Mouse (Mus musculus): ENCODE results near the gene Senp7. TPM values are rescaled to one million over a fixed set of nuclear protein-coding genes. Genes with fewer than 3 reads are reported as not detected.

Gene Senp7
- polyA plus RNA-seq, 1 experiment from 2014 or later: 54.7 TPM

DNA sequence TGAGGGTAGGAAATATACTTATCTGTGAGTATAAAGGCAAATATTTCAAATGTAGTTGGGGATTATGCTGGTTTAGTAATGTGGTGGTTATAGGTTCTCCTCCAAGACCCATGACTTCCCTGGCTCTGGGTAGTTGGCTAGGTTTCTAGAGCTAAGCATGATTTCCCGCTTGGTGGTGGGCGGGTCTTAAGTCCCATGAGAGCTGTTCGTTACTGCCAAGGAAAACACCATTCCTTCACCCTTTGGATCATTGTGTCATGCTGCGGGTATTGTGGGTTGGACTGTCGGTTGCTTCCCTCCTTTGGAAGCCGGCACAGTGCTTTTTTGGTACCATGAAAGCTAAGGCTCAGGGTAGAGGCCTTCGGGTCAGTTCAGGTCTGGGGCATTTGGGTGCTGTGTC, 115.3 kb downstream of the Senp7 start:
- Histone ChIP-seq H3K9ac (no peak overlapping the region), H3K36me3 (replicated peaks; ENCODE audit: control insufficient read depth, insufficient read depth) (peaks cover 39% of the 10 kb centered on the region), H3K27me3 (ENCODE audit: control insufficient read depth, insufficient read depth, low read length) (no peaks in the 10 kb centered on the region), H3K9me3 (ENCODE audit: control insufficient read depth, low read length) (no peaks in the 10 kb centered on the region), H3K4me3 (replicated peaks; ENCODE audit: low read length) (no peak overlapping the region), H3K4me2 (replicated peaks) (no peak overlapping the region), H3K4me1 (replicated peaks; ENCODE audit: control insufficient read depth, insufficient read depth, low read length) (no peaks in the 10 kb centered on the region), H3K27ac (no peak overlapping the region)
- ATAC-seq (ENCODE audit: low FRiP score) (no peak), DNase-seq (ENCODE audit: low spot score) (no peak)
- WGBS: 88% methylated on average over 7 of the region's 7 CpGs

DNA sequence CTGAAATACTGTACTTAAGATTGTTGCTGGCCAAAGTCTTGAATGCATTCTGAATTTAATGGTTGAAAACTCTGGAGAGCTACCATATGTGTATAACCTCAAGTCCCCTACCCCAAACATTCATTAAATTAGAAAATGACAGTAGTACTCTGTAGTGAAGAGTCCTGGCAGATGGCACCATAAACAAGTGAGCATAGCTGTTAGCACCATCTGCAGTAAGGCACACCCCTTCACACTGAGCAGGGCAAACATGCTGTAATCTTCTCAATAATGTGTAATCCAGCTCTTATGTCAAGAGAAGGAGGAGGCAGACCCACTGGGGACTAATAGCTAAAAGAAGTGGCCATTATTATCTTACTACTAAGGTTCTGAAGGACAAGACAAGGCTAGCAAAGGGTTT, 122.1 kb downstream of the Senp7 start:
- Histone ChIP-seq H3K9ac (no peak overlapping the region), H3K9me3 (ENCODE audit: control insufficient read depth, low read length) (no peaks in the 10 kb centered on the region), H3K27me3 (ENCODE audit: control insufficient read depth, insufficient read depth, low read length) (no peaks in the 10 kb centered on the region), H3K36me3 (replicated peaks; ENCODE audit: control insufficient read depth, insufficient read depth) (peaks cover 54% of the 10 kb centered on the region), H3K4me1 (replicated peaks; ENCODE audit: control insufficient read depth, insufficient read depth, low read length) (no peaks in the 10 kb centered on the region), H3K4me2 (replicated peaks) (no peak overlapping the region), H3K4me3 (replicated peaks; ENCODE audit: low read length) (no peak overlapping the region), H3K27ac (no peak overlapping the region)
- DNase-seq (ENCODE audit: low spot score): no peak
- 0 out of 2 replicates have a peak, but pooled peaks have one; percentile 14 for ATAC-seq (ENCODE audit: low FRiP score)

DNA sequence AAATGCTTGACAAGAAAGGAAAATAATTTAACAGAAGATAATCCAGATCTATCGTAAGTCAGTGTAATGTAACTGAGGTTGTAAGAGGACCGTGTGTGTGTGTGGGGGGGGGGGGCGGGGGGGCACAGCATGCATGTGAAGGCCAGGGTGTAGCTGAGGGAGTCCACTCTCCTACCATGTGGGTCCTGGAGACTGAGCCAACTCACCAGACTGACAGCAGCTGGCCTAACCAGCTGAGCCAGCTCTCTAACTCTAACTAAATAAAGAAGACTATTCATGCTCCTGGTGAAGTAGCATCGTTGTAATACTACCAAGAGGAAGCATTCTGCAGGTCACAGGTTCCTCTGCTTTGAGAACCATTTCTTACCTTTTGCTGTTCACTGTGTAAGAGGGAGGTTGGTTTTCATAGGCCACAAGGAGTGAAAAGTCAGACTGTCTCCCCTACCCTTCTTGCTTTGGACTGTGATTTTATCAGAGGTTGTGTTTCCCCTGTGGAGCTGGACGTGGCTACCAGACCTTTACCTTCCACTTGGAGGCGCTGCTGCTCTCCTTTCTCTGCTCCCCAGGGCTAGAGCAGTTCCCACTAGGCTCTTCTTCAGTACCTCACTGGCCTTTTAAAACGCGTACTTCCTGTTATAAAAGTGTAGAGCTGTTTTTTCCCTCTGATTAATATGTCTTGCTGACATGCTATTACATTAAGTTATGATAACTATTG, 127.9 kb downstream of the Senp7 start:
- Histone ChIP-seq H3K4me3 (replicated peaks; ENCODE audit: low read length) (no peak overlapping the region), H3K4me2 (replicated peaks) (no peak overlapping the region), H3K9ac (no peak overlapping the region), H3K27me3 (ENCODE audit: control insufficient read depth, insufficient read depth, low read length) (no peaks in the 10 kb centered on the region), H3K36me3 (replicated peaks; ENCODE audit: control insufficient read depth, insufficient read depth) (peaks cover 52% of the 10 kb centered on the region), H3K27ac (no peak overlapping the region), H3K4me1 (replicated peaks; ENCODE audit: control insufficient read depth, insufficient read depth, low read length) (no peaks in the 10 kb centered on the region), H3K9me3 (ENCODE audit: control insufficient read depth, low read length) (no peaks in the 10 kb centered on the region)
- DNase-seq (ENCODE audit: low spot score): no peak
- ATAC-seq (ENCODE audit: low FRiP score): no peak
- WGBS: 67% methylated on average over 8 of the region's 8 CpGs

DNA sequence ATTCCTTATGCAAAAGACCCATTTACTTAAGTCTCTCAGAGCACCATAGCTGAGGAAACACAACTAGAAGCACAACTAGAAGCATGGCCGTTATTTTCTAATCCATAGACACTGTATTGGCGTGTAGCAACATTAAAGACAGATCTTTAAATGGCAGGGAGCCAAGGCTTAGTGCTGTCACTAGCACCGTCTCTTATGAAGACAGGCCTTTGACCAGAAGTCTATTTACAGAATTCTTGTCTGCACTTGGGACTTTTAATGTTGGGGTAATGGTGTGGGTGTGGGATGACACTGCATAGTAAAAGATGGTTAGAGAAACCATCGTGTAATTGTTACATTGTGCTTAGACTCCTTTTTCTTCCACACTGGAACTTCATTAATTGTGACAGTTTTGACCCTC, 138.7 kb downstream of the Senp7 start:
- H3K4me2 ChIP-seq (replicated peaks): no peak overlapping the region
- no peak for DNase-seq (ENCODE audit: low spot score)
- ATAC-seq (ENCODE audit: low FRiP score): no peak
- no peaks in the 10 kb centered on the region for H3K4me1 ChIP-seq (replicated peaks; ENCODE audit: control insufficient read depth, insufficient read depth, low read length)
- 87% methylated on average over 4 of the region's 4 CpGs for WGBS
- peaks cover 80% of the 10 kb centered on the region for H3K36me3 ChIP-seq (replicated peaks; ENCODE audit: control insufficient read depth, insufficient read depth)
- H3K27me3 ChIP-seq (ENCODE audit: control insufficient read depth, insufficient read depth, low read length): no peaks in the 10 kb centered on the region
- H3K4me3 ChIP-seq (replicated peaks; ENCODE audit: low read length): no peak overlapping the region
- no peak overlapping the region for H3K27ac ChIP-seq
- H3K9ac ChIP-seq: no peak overlapping the region
- no peaks in the 10 kb centered on the region for H3K9me3 ChIP-seq (ENCODE audit: control insufficient read depth, low read length)

DNA sequence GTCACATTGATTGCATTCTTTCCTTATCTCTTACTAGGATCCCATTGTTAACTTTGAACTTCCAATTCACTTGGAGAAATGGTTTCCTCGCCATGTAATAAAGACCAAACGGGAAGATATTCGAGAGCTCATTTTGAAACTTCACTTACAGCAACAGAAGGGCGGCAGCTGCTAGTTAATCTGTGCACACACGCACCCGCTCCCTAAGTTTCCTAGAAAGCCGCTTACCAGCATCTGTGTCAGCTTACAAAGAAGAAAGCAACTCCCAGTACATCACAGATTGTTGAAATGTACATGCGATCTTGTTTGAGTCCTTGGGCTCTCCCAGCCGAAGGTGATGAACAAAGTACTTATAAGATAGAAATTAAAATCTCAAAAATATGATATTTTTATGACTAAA, 140.1 kb downstream of the Senp7 start:
- no peak overlapping the region for H3K4me3 ChIP-seq (replicated peaks; ENCODE audit: low read length)
- no peak overlapping the region for H3K4me2 ChIP-seq (replicated peaks)
- DNase-seq (ENCODE audit: low spot score) (no peak), ATAC-seq (ENCODE audit: low FRiP score) (no peak)
- no peaks in the 10 kb centered on the region for H3K27me3 ChIP-seq (ENCODE audit: control insufficient read depth, insufficient read depth, low read length)
- 89% methylated on average over 9 of the region's 9 CpGs for WGBS
- H3K4me1 ChIP-seq (replicated peaks; ENCODE audit: control insufficient read depth, insufficient read depth, low read length): no peaks in the 10 kb centered on the region
- H3K27ac ChIP-seq: no peak overlapping the region
- no peak overlapping the region for H3K9ac ChIP-seq
- no peaks in the 10 kb centered on the region for H3K9me3 ChIP-seq (ENCODE audit: control insufficient read depth, low read length)
- H3K36me3 ChIP-seq (replicated peaks; ENCODE audit: control insufficient read depth, insufficient read depth): peaks cover 68% of the 10 kb centered on the region

DNA sequence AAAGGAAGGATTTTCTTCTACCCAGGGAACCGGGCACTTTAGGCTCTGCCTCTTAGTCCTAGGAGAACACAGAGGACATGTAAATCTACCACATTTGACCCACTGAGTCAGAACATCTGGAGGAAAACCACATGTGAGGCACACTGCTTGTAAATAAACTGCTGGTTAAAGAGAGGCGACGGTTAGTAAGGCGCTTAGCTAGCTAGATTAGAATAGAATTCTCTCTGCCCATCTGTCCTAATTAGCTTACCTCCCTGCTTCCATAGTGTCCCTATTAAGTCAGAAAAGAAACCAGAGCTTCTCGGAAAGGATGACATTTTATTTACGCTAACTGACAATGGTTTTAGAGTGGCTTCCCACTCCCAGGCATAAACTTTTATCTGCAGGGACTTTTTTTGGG, 155.9 kb downstream of the Senp7 start, which contains the start of gene Impg2:
Gene Impg2, plus strand, starts transcription at position 263 of the 400 bp plus-strand sequence.
- Histone ChIP-seq H3K36me3 (replicated peaks; ENCODE audit: control insufficient read depth, insufficient read depth) (no peaks in the 10 kb centered on the region), H3K4me1 (replicated peaks; ENCODE audit: control insufficient read depth, insufficient read depth, low read length) (no peaks in the 10 kb centered on the region), H3K27me3 (ENCODE audit: control insufficient read depth, insufficient read depth, low read length) (no peaks in the 10 kb centered on the region), H3K9me3 (ENCODE audit: control insufficient read depth, low read length) (no peaks in the 10 kb centered on the region), H3K9ac (no peak within 1 kb of the TSS), H3K4me3 (replicated peaks; ENCODE audit: low read length) (no peak within 1 kb of the TSS), H3K4me2 (replicated peaks) (no peak within 1 kb of the TSS), H3K27ac (no peak within 1 kb of the TSS)
- DNase-seq (ENCODE audit: low spot score): no peak
- WGBS: 68% methylated on average over 6 of the region's 6 CpGs
- no peak for ATAC-seq (ENCODE audit: low FRiP score)

DNA sequence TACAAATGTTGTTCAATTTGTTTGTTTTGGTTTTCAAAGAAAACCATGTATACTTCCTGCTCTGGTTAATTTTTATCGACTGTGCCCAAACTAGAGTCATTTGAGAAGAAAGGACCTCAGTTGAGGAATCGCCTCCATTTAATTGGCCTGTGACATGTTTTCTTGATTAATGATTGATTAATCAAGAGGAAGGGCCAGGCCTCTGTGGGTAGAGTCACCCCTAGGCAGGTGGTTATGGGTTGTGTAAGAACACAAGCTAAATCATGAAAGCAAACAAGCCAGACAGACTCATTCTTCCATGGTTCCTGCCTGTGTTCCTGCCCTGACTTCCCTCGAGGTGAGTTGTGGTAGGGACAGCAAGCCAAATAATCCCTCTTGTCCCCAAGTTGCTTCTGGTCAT, 164.6 kb downstream of the Senp7 start:
- ATAC-seq (ENCODE audit: low FRiP score) (no peak), DNase-seq (ENCODE audit: low spot score) (no peak)
- Histone ChIP-seq H3K9me3 (ENCODE audit: control insufficient read depth, low read length) (no peaks in the 10 kb centered on the region), H3K9ac (no peak overlapping the region), H3K4me3 (replicated peaks; ENCODE audit: low read length) (no peak overlapping the region), H3K36me3 (replicated peaks; ENCODE audit: control insufficient read depth, insufficient read depth) (no peaks in the 10 kb centered on the region), H3K4me2 (replicated peaks) (no peak overlapping the region), H3K4me1 (replicated peaks; ENCODE audit: control insufficient read depth, insufficient read depth, low read length) (no peaks in the 10 kb centered on the region), H3K27ac (no peak overlapping the region), H3K27me3 (ENCODE audit: control insufficient read depth, insufficient read depth, low read length) (no peaks in the 10 kb centered on the region)
- 67% methylated on average over 3 of the region's 3 CpGs for WGBS

DNA sequence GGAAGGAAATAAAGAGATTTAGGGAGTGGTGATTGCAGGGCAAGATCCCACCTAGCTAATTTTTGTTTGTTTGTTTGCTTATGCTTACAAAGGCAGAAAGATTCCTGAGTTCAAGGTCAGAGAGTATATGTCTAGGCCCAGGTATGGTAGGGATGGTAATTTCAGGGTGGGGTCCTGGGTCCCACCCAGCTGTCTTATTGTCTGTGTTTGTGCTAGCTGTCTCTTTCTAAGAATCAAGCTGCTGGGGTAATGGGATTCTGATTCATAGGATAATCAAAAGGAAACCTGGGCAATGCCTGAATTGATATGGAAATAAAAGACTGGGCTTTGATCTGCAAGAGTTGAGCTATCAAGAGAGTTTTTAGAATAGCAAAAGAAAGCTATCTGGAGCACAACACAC, 179.5 kb downstream of the Senp7 start:
- Histone ChIP-seq H3K36me3 (replicated peaks; ENCODE audit: control insufficient read depth, insufficient read depth) (peaks cover 9% of the 10 kb centered on the region; the same call in 1 of the 2 replicates), H3K4me2 (replicated peaks) (no peak overlapping the region), H3K9me3 (ENCODE audit: control insufficient read depth, low read length) (no peaks in the 10 kb centered on the region), H3K27ac (no peak overlapping the region), H3K4me3 (replicated peaks; ENCODE audit: low read length) (no peak overlapping the region), H3K9ac (no peak overlapping the region), H3K4me1 (replicated peaks; ENCODE audit: control insufficient read depth, insufficient read depth, low read length) (no peaks in the 10 kb centered on the region), H3K27me3 (ENCODE audit: control insufficient read depth, insufficient read depth, low read length) (no peaks in the 10 kb centered on the region)
- ATAC-seq (ENCODE audit: low FRiP score) (no peak), DNase-seq (ENCODE audit: low spot score) (no peak)

DNA sequence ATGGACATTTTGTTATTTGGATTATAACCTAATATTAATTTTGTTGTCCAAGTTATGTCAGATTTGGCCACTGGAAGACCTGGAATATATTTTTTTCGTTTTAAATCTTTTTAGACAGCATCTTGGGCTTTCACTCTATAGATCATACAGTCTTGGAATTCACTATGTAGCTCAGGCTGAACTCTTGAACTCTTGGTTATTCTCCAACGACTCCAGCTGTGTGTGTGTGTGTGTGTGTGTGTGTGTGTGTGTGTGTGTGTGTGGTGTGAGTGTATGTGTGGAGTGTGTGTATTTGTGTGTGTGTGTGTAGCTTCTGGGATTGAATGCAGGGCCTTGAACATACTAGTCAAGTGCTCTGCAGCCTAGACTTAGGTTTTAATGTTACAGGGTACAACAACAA, 181.3 kb downstream of the Senp7 start:
- no peak overlapping the region for H3K4me2 ChIP-seq (replicated peaks)
- 64% methylated on average over 2 of the region's 2 CpGs for WGBS
- H3K27ac ChIP-seq: no peak overlapping the region
- H3K4me1 ChIP-seq (replicated peaks; ENCODE audit: control insufficient read depth, insufficient read depth, low read length): no peaks in the 10 kb centered on the region
- no peak overlapping the region for H3K9ac ChIP-seq
- no peak for DNase-seq (ENCODE audit: low spot score)
- H3K4me3 ChIP-seq (replicated peaks; ENCODE audit: low read length): no peak overlapping the region
- no peaks in the 10 kb centered on the region for H3K9me3 ChIP-seq (ENCODE audit: control insufficient read depth, low read length)
- no peaks in the 10 kb centered on the region for H3K27me3 ChIP-seq (ENCODE audit: control insufficient read depth, insufficient read depth, low read length)
- ATAC-seq (ENCODE audit: low FRiP score): no peak
- peaks cover 9% of the 10 kb centered on the region; the same call in 1 of the 2 replicates for H3K36me3 ChIP-seq (replicated peaks; ENCODE audit: control insufficient read depth, insufficient read depth)

DNA sequence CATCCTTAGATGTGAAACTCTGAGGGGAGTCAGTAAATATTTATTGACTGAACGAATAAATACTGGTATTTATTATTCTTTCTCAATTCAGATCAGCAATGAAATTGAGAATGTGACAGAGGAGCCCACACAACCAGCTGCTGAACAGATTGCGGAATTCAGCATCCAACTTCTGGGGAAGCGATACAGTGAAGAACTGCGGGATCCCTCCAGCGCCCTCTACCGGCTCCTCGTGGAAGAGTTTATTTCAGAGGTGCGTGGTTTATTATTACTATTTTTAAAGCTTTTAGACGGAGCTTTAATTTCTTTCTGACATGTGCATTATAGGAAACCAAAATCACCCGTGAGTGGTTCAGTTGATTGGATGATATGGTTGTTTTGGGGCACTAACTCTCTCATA, 183.2 kb downstream of the Senp7 start:
- ATAC-seq (ENCODE audit: low FRiP score) (no peak), DNase-seq (ENCODE audit: low spot score) (no peak)
- 59% methylated on average over 10 of the region's 10 CpGs for WGBS
- Histone ChIP-seq H3K27me3 (ENCODE audit: control insufficient read depth, insufficient read depth, low read length) (no peaks in the 10 kb centered on the region), H3K4me3 (replicated peaks; ENCODE audit: low read length) (no peak overlapping the region), H3K4me2 (replicated peaks) (no peak overlapping the region), H3K9me3 (ENCODE audit: control insufficient read depth, low read length) (no peaks in the 10 kb centered on the region), H3K4me1 (replicated peaks; ENCODE audit: control insufficient read depth, insufficient read depth, low read length) (no peaks in the 10 kb centered on the region), H3K36me3 (replicated peaks; ENCODE audit: control insufficient read depth, insufficient read depth) (peaks cover 9% of the 10 kb centered on the region; the same call in 1 of the 2 replicates), H3K27ac (no peak overlapping the region), H3K9ac (no peak overlapping the region)
